Mouse (Mus musculus) heart, adult 2 months (tissue): ENCODE results near the gene Entpd7. TPM values are rescaled to one million over a fixed set of nuclear protein-coding genes. Genes with fewer than 3 reads are reported as not detected.

Experiments
- DNase-seq, 2 experiments: peaks; one replicate each; pipeline ENCODE4 v3.0.0; 2021
- H3K27ac ChIP-seq: fragments of 200-600 bp; 2 replicates; pipeline ENCODE4 v1.8.1; 2022
- H3K27me3 ChIP-seq: fragments of 200-500 bp; 2 replicates; pipeline ENCODE4 v1.6.1; 2012; ENCODE audit warnings: mild to moderate bottlenecking, low read length, inconsistent platforms, mixed read lengths; ENCODE audit not compliant: control insufficient read depth, insufficient read depth
- H3K36me3 ChIP-seq: fragments of 200-500 bp; 2 replicates; pipeline ENCODE4 v1.6.1; 2012; ENCODE audit warnings: low read length, inconsistent platforms; ENCODE audit not compliant: control insufficient read depth, insufficient read depth
- H3K4me1 ChIP-seq: fragments of 200-500 bp; 2 replicates; pipeline ENCODE4 v1.6.1; 2011; ENCODE audit warnings: low read length; ENCODE audit not compliant: control insufficient read depth, insufficient read depth
- H3K4me3 ChIP-seq: fragments of 200-600 bp; 2 replicates; pipeline ENCODE4 v1.8.1; 2022
- H3K79me2 ChIP-seq: fragments of 200-500 bp; replicated peaks from 2 replicates; pipeline ENCODE4 v1.6.1; 2012; ENCODE audit warnings: mild to moderate bottlenecking, inconsistent platforms, low read length, moderate library complexity, mixed read lengths; ENCODE audit not compliant: control insufficient read depth, insufficient read depth
- H3K9ac ChIP-seq: fragments of 200-500 bp; 2 replicates; pipeline ENCODE4 v1.6.1; 2012; ENCODE audit warnings: low read depth, mild to moderate bottlenecking, control low read depth, inconsistent platforms, low read length, mixed read lengths
- CTCF ChIP-seq: fragments of 200-600 bp; IDR thresholded peaks from 2 replicates; pipeline ENCODE4 v1.8.1; 2022; ENCODE audit warnings: antibody characterized with exemption, mild to moderate bottlenecking, moderate library complexity
- EP300 ChIP-seq: fragments of 200-500 bp; IDR thresholded peaks from 2 replicates; pipeline ENCODE4 v1.6.1; 2011; ENCODE audit warnings: low read depth, low read length, control low read depth; ENCODE audit not compliant: insufficient read depth
- POLR2A ChIP-seq: fragments of 200-500 bp; IDR thresholded peaks from 2 replicates; pipeline ENCODE4 v1.6.1; 2011; ENCODE audit warnings: mild to moderate bottlenecking, low read depth, low read length, control low read depth; ENCODE audit not compliant: insufficient read depth
- WGBS: fragments of 180-500 bp; shearing (Covaris S2); methylation state at CpG from one replicate; pipeline ENCODE4 v1.1.7; 2018; 5-methylcytosine and 5-hydroxymethylcytosine counted together
- intact Hi-C: fragments of 180-260 bp; cut with DNase I; formaldehyde crosslinking; loops from one replicate; pipeline ENCODE4 v1.15.1; 2025
- polyA plus RNA-seq: library from polyadenylated mRNA; depleted of rRNA; stranded (reverse); fragments of >200 nt; gene quantifications from 2 replicates; pipeline ENCODE4 v1.2.3, GENCODE M21; 2012
- total RNA-seq, 2 experiments: library from RNA; stranded (reverse); gene quantifications; 2 replicates each; pipeline ENCODE4 v1.2.3; 2021

Entpd7 gene
- total and polyA plus RNA-seq, 3 experiments: 1.8 to 2.9 (median 2.6) TPM

DNA sequence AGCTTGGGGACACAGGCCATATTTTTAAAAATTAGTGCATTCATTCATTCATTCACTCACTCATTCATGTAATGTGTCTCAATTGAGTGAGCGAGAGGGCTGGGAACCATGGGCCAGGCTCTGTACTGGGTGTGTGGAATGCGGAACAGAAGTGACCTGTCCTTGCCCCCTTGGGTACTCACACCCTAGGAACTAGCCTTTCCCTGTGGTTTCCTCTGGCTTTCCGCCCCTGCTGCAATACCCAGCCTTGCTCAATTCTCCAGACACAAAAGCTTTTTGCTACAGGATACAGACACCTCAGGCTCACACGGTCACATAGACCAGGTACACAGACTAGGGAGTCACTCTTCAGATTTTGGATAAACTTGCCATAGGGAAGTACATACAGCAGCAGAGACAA lies 41.1 kb upstream of the Entpd7 start:
- Histone ChIP-seq H3K79me2 (no peaks in the 10 kb centered on the region), H3K36me3 (no peaks in the 10 kb centered on the region), H3K4me1 (no peaks in the 10 kb centered on the region), H3K27me3 (no peaks in the 10 kb centered on the region), H3K4me3 (no peak overlapping the region), H3K27ac (no peak overlapping the region), H3K9ac (no peak overlapping the region)
- DNase-seq: peak in 1 of 2 experiments; percentile 22
- no peak for TF ChIP-seq CTCF
- no peak for TF ChIP-seq EP300
- TF ChIP-seq POLR2A: no peak
- WGBS: 84% methylated on average over 4 of the region's 4 CpGs
- intact Hi-C loops: no loop called here

GRCm38 (mm10) chr19:43651241-43651785 lies 38.2 kb upstream of the Entpd7 start:
- H3K9ac ChIP-seq: no peak overlapping the region
- intact Hi-C loops: no loop called here

GRCm38 (mm10) chr19:43655735-43656492 lies 33.6 kb upstream of the Entpd7 start:
- DNase-seq: peak; percentile 52 to 65
- intact Hi-C loops: loop anchor here (2.0 kb wide), 4 partner anchors 25 to 159 kb away; no protein-coding TSS in a partner anchor

More at GRCm38 (mm10) chr19:43651241-43651785, 38.2 kb upstream of the Entpd7 start:
- Histone ChIP-seq H3K27me3 (no peaks in the 10 kb centered on the region), H3K4me1 (no peaks in the 10 kb centered on the region), H3K79me2 (no peaks in the 10 kb centered on the region), H3K4me3 (no peak overlapping the region), H3K27ac (no peak overlapping the region), H3K36me3 (no peaks in the 10 kb centered on the region)
- TF ChIP-seq POLR2A (no peak), CTCF (no peak), EP300 (no peak)
- 42% methylated on average over 8 of the region's 8 CpGs for WGBS
- no peak for DNase-seq

GRCm38 (mm10) chr19:43659632-43660031 lies 29.8 kb upstream of the Entpd7 start:
- no peaks in the 10 kb centered on the region for H3K79me2 ChIP-seq
- H3K4me1 ChIP-seq: no peaks in the 10 kb centered on the region
- TF ChIP-seq POLR2A (no peak), EP300 (no peak), CTCF (no peak)
- no peaks in the 10 kb centered on the region for H3K27me3 ChIP-seq
- no peak for DNase-seq
- 75% methylated on average over 6 of the region's 6 CpGs for WGBS
- intact Hi-C loops: no loop called here
- no peaks in the 10 kb centered on the region for H3K36me3 ChIP-seq
- no peak overlapping the region for H3K27ac ChIP-seq
- no peak overlapping the region for H3K4me3 ChIP-seq
- H3K9ac ChIP-seq: no peak overlapping the region

More at GRCm38 (mm10) chr19:43655735-43656492, 33.6 kb upstream of the Entpd7 start:
- H3K79me2 ChIP-seq: no peaks in the 10 kb centered on the region
- H3K27me3 ChIP-seq: no peaks in the 10 kb centered on the region
- H3K27ac ChIP-seq: no peak overlapping the region
- H3K4me3 ChIP-seq: no peak overlapping the region
- no peaks in the 10 kb centered on the region for H3K4me1 ChIP-seq
- no peaks in the 10 kb centered on the region for H3K36me3 ChIP-seq
- no peak overlapping the region for H3K9ac ChIP-seq
- 50% methylated on average over 11 of the region's 11 CpGs for WGBS
- TF ChIP-seq POLR2A (no peak), CTCF (peak; percentile 79), EP300 (no peak)

- intact Hi-C loops: no loop called here
- no peaks in the 10 kb centered on the region for H3K27me3 ChIP-seq
- no peak overlapping the region for H3K4me3 ChIP-seq
- no peaks in the 10 kb centered on the region for H3K4me1 ChIP-seq
- no peak overlapping the region for H3K27ac ChIP-seq
- H3K36me3 ChIP-seq: no peaks in the 10 kb centered on the region
- TF ChIP-seq POLR2A (no peak), CTCF (no peak), EP300 (no peak)
- no peaks in the 10 kb centered on the region for H3K79me2 ChIP-seq
- 79% methylated on average over 9 of the region's 9 CpGs for WGBS
- DNase-seq: no peak
- H3K9ac ChIP-seq: no peak overlapping the region
These were observed 28.7 kb upstream of the Entpd7 start for GRCm38 (mm10) chr19:43660774-43661173.
